Mouse (Mus musculus): ENCODE measurements at regions not wholly inside any gene's neighbourhood (a gene's known extent, or its start where the extent isn't known, plus 50 kb on each side); places are given as distances from the start of the nearest gene placed in this dataset.

DNA sequence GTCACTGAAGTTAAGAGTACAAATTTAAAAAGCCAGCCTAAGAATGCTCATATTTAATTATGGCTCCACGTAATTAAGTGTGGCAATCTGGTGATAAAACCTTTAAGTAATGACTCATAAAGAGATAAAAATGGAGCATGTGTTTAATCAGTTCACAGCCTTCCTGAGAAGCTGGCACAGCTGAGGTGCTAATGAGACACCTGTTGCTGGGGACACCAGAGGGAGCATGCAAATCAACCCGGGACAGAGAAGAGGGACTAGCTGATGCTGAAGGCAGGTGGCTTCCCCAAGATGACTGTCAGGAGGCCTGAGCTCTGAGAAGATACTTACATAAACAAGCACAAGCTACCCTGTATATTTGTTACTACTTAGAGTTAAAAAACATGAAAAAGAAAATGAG, 898.6 kb downstream of the Galc start:
- DNase-seq (ENCODE audit: inconsistent ontology term), result peak; percentile 2

DNA sequence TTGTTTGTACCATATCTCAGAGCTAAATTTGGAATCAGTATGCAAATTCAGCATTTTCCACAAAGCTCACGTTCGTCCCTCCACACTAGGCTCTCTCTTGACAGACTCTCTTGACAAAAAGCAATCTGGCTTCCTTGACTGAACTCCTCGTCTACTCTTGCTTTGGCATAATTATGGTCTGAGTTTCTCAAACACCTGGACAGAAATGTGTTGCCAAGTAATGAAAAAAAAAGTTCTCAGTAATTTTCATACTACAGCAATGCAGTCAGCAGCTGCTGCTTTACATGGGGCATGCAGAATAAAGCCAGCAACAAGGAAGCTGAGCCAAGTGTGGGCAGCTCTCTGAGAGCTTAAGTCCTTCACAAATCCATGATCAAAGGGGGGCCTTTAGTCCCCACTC, 932.7 kb downstream of the Galc start:
- no peak for DNase-seq (ENCODE audit: inconsistent ontology term)

DNA sequence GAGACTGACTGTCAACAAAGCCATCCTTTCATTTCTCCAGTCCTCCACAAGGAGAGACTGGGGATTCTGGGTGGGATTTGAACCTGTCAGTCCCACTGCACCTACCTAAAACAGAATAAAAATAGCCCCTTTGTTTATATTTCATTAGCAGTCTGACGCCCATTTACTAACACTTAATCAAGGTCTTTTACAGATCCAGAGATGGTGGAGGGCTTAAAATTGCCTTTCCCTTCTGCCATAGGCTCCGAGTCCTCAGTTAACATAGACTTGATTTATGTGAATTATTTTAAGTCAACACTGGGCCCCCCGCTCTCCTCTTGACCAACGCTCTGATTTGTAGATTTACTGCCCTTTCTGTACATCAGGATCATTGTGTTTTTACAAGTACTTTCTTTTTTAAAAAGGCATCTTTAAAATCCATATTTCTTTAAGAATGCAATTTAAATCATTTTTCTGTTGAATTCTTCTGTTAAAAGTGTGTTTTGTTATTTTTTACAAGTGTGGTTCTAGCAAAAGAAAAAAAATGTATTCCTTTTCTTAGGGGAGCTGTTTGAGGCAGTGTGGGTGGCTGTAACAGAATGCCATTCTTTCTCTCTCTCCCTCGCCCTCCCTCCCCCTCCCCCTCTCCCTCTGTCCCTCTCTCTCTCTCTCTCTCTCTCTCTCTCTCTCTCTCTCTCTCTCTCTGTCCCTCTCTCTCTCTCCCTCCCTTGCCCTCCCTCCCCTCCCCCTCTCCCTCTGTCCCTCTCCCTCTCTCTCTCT, 946.8 kb downstream of the Galc start:
- no peak for DNase-seq (ENCODE audit: inconsistent ontology term)

DNA sequence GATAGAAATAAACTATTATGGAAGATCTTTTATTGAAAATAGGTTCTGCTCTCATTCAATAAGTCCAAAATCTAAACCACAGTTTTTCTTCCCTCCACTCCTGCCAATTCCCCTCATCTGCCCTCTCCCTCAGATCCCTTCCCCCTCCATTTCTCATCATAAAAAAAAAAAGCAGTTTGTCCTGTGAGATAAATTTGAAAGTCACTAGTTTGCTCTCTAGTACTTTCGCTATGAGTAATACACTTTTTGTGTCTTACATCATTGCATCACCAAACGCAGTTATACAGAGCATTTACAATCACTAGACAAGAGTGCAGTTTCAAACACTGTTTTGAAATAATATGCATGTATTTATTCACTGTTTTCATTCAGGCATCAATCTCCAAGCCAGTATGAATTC, 980.5 kb downstream of the Galc start:
- DNase-seq (ENCODE audit: inconsistent ontology term), result no peak

DNA sequence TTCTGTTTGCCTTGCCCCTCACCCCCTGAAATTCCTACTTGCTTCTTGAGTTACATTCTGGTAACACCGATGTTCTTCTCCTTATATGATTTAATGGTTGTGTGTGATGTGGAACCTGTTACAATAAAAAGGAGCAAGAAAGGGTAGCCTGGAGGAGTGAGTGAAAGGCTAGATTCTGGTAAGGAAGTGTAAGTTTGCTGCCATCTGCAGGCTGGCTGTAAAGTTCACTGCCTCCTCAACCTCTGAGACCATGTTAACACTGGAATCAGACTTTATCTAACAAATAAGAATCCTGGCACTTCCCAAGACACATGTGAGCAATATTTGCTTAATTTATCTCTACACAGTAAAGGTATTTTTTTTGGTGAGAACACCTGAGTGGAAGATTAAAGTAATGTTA, 980.9 kb downstream of the Galc start:
- no peak for DNase-seq (ENCODE audit: inconsistent ontology term)
